8 mouse cellular contexts compared by ENCODE assay signal in genomic region chr13:28718868-28719265, GRCm38 (mm10).
DNase-seq lines count a peak whose midpoint lies in the region; ATAC-seq and TF ChIP-seq lines count a peak whose summit lies in the region.

No protein-coding gene starts in this region.

- H3K4me1 ChIP-seq in lung, embryonic 15.5 days: peaks cover 43% of the 10 kb centered on the region
- H3K4me1 ChIP-seq in lung, postnatal 0 days (ENCODE audit: insufficient read depth, low read depth, low read length): peaks cover 4% of the 10 kb centered on the region; the same call in 1 of the 2 replicates
- H3K4me1 ChIP-seq in lung, adult 2 months (ENCODE audit: control insufficient read depth, insufficient read depth, low read length): peaks cover 15% of the 10 kb centered on the region

- TF ChIP-seq EP300 in lung, postnatal 0 days (IDR thresholded peaks at IDR 0.05): no peak

- no peak for TF ChIP-seq CTCF in lung, postnatal 0 days (IDR thresholded peaks at IDR 0.05)
- TF ChIP-seq CTCF in lung, adult 2 months (IDR thresholded peaks at IDR 0.05; ENCODE audit: insufficient read depth, low read length): no peak

- H3K27ac ChIP-seq in lung, embryonic 15.5 days: peak overlapping the region; percentile 71
- no peak overlapping the region for H3K27ac ChIP-seq in lung, postnatal 0 days (ENCODE audit: low read length)

- no peak for TF ChIP-seq POLR2A in lung, adult 2 months (IDR thresholded peaks at IDR 0.05; ENCODE audit: borderline replicate concordance, extremely low read depth, low read depth, low read length)

- H3K4me2 ChIP-seq in lung, embryonic 15.5 days: no peak overlapping the region
- H3K4me2 ChIP-seq in lung, postnatal 0 days (replicated peaks; ENCODE audit: low read depth, low read length): no peak overlapping the region

- DNase-seq in cerebellum, postnatal 14 days: peak; percentile 27 to 49
- no peak for DNase-seq in lung, postnatal 0 days (ENCODE audit: low spot score)
- peak; percentile 46 for DNase-seq in mesoderm, embryonic 11.5 days (ENCODE audit: low read depth, low spot score)
- no peak for DNase-seq in liver
- no peak for DNase-seq in lung, adult 2 months

- no peaks in the 10 kb centered on the region for H3K36me3 ChIP-seq in lung, embryonic 15.5 days
- no peaks in the 10 kb centered on the region for H3K36me3 ChIP-seq in lung, postnatal 0 days (ENCODE audit: insufficient read depth, low read length)

- H3K4me3 ChIP-seq in lung, embryonic 15.5 days: no peak overlapping the region
- no peak overlapping the region for H3K4me3 ChIP-seq in lung, postnatal 0 days (ENCODE audit: low read depth, low read length)
- H3K4me3 ChIP-seq in lung, adult 2 months (replicated peaks; ENCODE audit: extremely low read depth, low read depth, low read length): no peak overlapping the region

- H3K27me3 ChIP-seq in lung, embryonic 15.5 days: no peaks in the 10 kb centered on the region
- H3K27me3 ChIP-seq in lung, postnatal 0 days (replicated peaks; ENCODE audit: insufficient read depth, low read length): no peaks in the 10 kb centered on the region

- no peak for ATAC-seq in cerebellum, adult (ENCODE audit: insufficient number of reproducible peaks, low FRiP score, low TSS enrichment)
- no peak for ATAC-seq in lung, embryonic 15.5 days (ENCODE audit: borderline replicate concordance, extremely low read depth, low FRiP score, low TSS enrichment)
- ATAC-seq in lung, postnatal 0 days: no peak; the same call in 1 of the 2 replicates
- ATAC-seq in erythroblast, adult 5-6 weeks (replicated peaks; ENCODE audit: low FRiP score, poor library complexity, severe bottlenecking): no peak

- H3K9me3 ChIP-seq in lung, embryonic 15.5 days: no peaks in the 10 kb centered on the region
- H3K9me3 ChIP-seq in lung, postnatal 0 days (ENCODE audit: low read length): no peaks in the 10 kb centered on the region

- H3K9ac ChIP-seq in lung, embryonic 15.5 days: no peak overlapping the region
- no peak overlapping the region for H3K9ac ChIP-seq in lung, postnatal 0 days (replicated peaks; ENCODE audit: low read depth)

- 40% methylated on average over 5 of the region's 5 CpGs for WGBS in lung, embryonic 15.5 days
- 40% methylated on average over 5 of the region's 5 CpGs for WGBS in lung, postnatal 0 days
- 54% methylated on average over 5 of the region's 5 CpGs for WGBS in lung, adult 2 months

Comparison
In these comparisons a context has a peak if more than half of its experiments do, and no peak if none do; other contexts are left out.
1. DNase-seq: peak in cerebellum, postnatal 14 days (2 of 2) and mesoderm, embryonic 11.5 days (single experiment); none in lung, postnatal 0 days (single experiment), liver (single experiment) and lung, adult 2 months (single experiment).